Mouse (Mus musculus): Measurements from ENCODE around the gene Pola2. TPM values are rescaled to one million over a fixed set of nuclear protein-coding genes. Genes with fewer than 3 reads are reported as not detected.

The Pola2 gene
- polyA plus RNA-seq, 1 experiment from 2014 or later, result 49.3 TPM

GRCm38 (mm10) chr19:5952071-5952691 lies 11.8 kb downstream of the Pola2 start:
- H3K4me1 ChIP-seq (replicated peaks), result peaks cover 59% of the 10 kb centered on the region
- peak overlapping the region; percentile 38 for H3K4me2 ChIP-seq
- H3K27ac ChIP-seq (ENCODE audit: poor library complexity, severe bottlenecking), result peak overlapping the region; percentile 93
- 0 out of 2 replicates have a peak overlapping the region, but pooled peaks have one; percentile 2 for H3K4me3 ChIP-seq
- ATAC-seq (ENCODE audit: insufficient number of reproducible peaks, low FRiP score), result peak; percentile 64; the same call in 1 of the 2 replicates
- WGBS, result 44% methylated on average over 13 of the region's 13 CpGs
- no peaks in the 10 kb centered on the region for H3K9me3 ChIP-seq (replicated peaks)
- H3K36me3 ChIP-seq, result peaks cover 43% of the 10 kb centered on the region
- H3K27me3 ChIP-seq (replicated peaks), result no peaks in the 10 kb centered on the region
- 0 out of 2 replicates have a peak overlapping the region, but pooled peaks have one; percentile 11 for H3K9ac ChIP-seq

- H3K36me3 ChIP-seq, result peaks cover 48% of the 10 kb centered on the region
- no peak overlapping the region for H3K9ac ChIP-seq
- H3K27ac ChIP-seq (ENCODE audit: poor library complexity, severe bottlenecking), result peak overlapping the region; percentile 93
Measured at GRCm38 (mm10) chr19:5951631-5952030, 12.4 kb downstream of the Pola2 start.

GRCm38 (mm10) chr19:5950218-5950617 lies 13.8 kb downstream of the Pola2 start:
- Histone ChIP-seq H3K27me3 (replicated peaks) (no peaks in the 10 kb centered on the region), H3K27ac (ENCODE audit: poor library complexity, severe bottlenecking) (no peak overlapping the region), H3K4me3 (no peak overlapping the region), H3K9ac (no peak overlapping the region), H3K9me3 (replicated peaks) (no peaks in the 10 kb centered on the region), H3K4me1 (replicated peaks) (peaks cover 65% of the 10 kb centered on the region), H3K36me3 (peaks cover 45% of the 10 kb centered on the region), H3K4me2 (no peak overlapping the region)
- no peak for ATAC-seq (ENCODE audit: insufficient number of reproducible peaks, low FRiP score)
- WGBS, result 91% methylated on average over 11 of the region's 11 CpGs

More at GRCm38 (mm10) chr19:5951631-5952030, 12.4 kb downstream of the Pola2 start:
- H3K4me1 ChIP-seq (replicated peaks), result peaks cover 62% of the 10 kb centered on the region
- peak overlapping the region; percentile 38 for H3K4me2 ChIP-seq
- no peak overlapping the region for H3K4me3 ChIP-seq
- H3K27me3 ChIP-seq (replicated peaks), result no peaks in the 10 kb centered on the region
- WGBS, result 71% methylated on average over 16 of the region's 16 CpGs
- no peaks in the 10 kb centered on the region for H3K9me3 ChIP-seq (replicated peaks)
- ATAC-seq (ENCODE audit: insufficient number of reproducible peaks, low FRiP score), result no peak

GRCm38 (mm10) chr19:5945891-5946290 lies 18.1 kb downstream of the Pola2 start:
- WGBS, result 54% methylated on average over 8 of the region's 8 CpGs
- no peak for ATAC-seq (ENCODE audit: insufficient number of reproducible peaks, low FRiP score)
- Histone ChIP-seq H3K27me3 (replicated peaks) (no peaks in the 10 kb centered on the region), H3K4me1 (replicated peaks) (peaks cover 50% of the 10 kb centered on the region), H3K9ac (0 out of 2 replicates have a peak overlapping the region, but pooled peaks have one; percentile 32), H3K4me2 (peak overlapping the region; percentile 24; the same call in 1 of the 2 replicates), H3K27ac (ENCODE audit: poor library complexity, severe bottlenecking) (peak overlapping the region; percentile 83), H3K4me3 (no peak overlapping the region), H3K9me3 (replicated peaks) (no peaks in the 10 kb centered on the region), H3K36me3 (peaks cover 53% of the 10 kb centered on the region)

- H3K4me2 ChIP-seq, result peak overlapping the region; percentile 24
- peak; percentile 76 for ATAC-seq (ENCODE audit: insufficient number of reproducible peaks, low FRiP score)
- no peaks in the 10 kb centered on the region for H3K9me3 ChIP-seq (replicated peaks)
- no peak overlapping the region for H3K9ac ChIP-seq
- 30% methylated on average over 7 of the region's 7 CpGs for WGBS
- peaks cover 51% of the 10 kb centered on the region for H3K36me3 ChIP-seq
- H3K4me1 ChIP-seq (replicated peaks), result peaks cover 49% of the 10 kb centered on the region
- H3K27ac ChIP-seq (ENCODE audit: poor library complexity, severe bottlenecking), result peak overlapping the region; percentile 83
- H3K4me3 ChIP-seq, result no peak overlapping the region
- H3K27me3 ChIP-seq (replicated peaks), result no peaks in the 10 kb centered on the region
Measured at GRCm38 (mm10) chr19:5945027-5945426, 19.0 kb downstream of the Pola2 start.

GRCm38 (mm10) chr19:5944145-5944544 lies 19.9 kb downstream of the Pola2 start:
- peaks cover 54% of the 10 kb centered on the region for H3K4me1 ChIP-seq (replicated peaks)
- peaks cover 45% of the 10 kb centered on the region for H3K36me3 ChIP-seq
- H3K4me2 ChIP-seq, result no peak overlapping the region
- H3K9me3 ChIP-seq (replicated peaks), result no peaks in the 10 kb centered on the region
- no peak for ATAC-seq (ENCODE audit: insufficient number of reproducible peaks, low FRiP score)
- H3K4me3 ChIP-seq, result no peak overlapping the region
- no peaks in the 10 kb centered on the region for H3K27me3 ChIP-seq (replicated peaks)
- 48% methylated on average over 8 of the region's 8 CpGs for WGBS
- 0 out of 2 replicates have a peak overlapping the region, but pooled peaks have one; percentile 23 for H3K9ac ChIP-seq
- peak overlapping the region; percentile 19 for H3K27ac ChIP-seq (ENCODE audit: poor library complexity, severe bottlenecking)

- WGBS, result 85% methylated on average over 15 of the region's 15 CpGs
- Histone ChIP-seq H3K4me2 (no peak overlapping the region), H3K4me1 (replicated peaks) (peaks cover 57% of the 10 kb centered on the region), H3K27me3 (replicated peaks) (no peaks in the 10 kb centered on the region), H3K9ac (peak overlapping the region; percentile 57), H3K9me3 (replicated peaks) (no peaks in the 10 kb centered on the region), H3K4me3 (no peak overlapping the region), H3K36me3 (peaks cover 43% of the 10 kb centered on the region), H3K27ac (ENCODE audit: poor library complexity, severe bottlenecking) (0 out of 2 replicates have a peak overlapping the region, but pooled peaks have one; percentile 5)
- no peak for ATAC-seq (ENCODE audit: insufficient number of reproducible peaks, low FRiP score)
Measured at GRCm38 (mm10) chr19:5943404-5943803, 20.6 kb downstream of the Pola2 start.

- H3K27ac ChIP-seq (ENCODE audit: poor library complexity, severe bottlenecking), result no peak overlapping the region
- no peak overlapping the region for H3K9ac ChIP-seq
- no peaks in the 10 kb centered on the region for H3K27me3 ChIP-seq (replicated peaks)
- H3K36me3 ChIP-seq, result peaks cover 36% of the 10 kb centered on the region
- H3K4me1 ChIP-seq (replicated peaks), result peaks cover 66% of the 10 kb centered on the region
- no peak overlapping the region for H3K4me2 ChIP-seq
- 74% methylated on average over 7 of the region's 7 CpGs for WGBS
- H3K9me3 ChIP-seq (replicated peaks), result no peaks in the 10 kb centered on the region
- H3K4me3 ChIP-seq, result no peak overlapping the region
- no peak for ATAC-seq (ENCODE audit: insufficient number of reproducible peaks, low FRiP score)
Measured at GRCm38 (mm10) chr19:5942581-5942980, 21.4 kb downstream of the Pola2 start.

- Histone ChIP-seq H3K36me3 (peaks cover 27% of the 10 kb centered on the region), H3K27ac (ENCODE audit: poor library complexity, severe bottlenecking) (peak overlapping the region; percentile 48), H3K4me3 (no peak overlapping the region), H3K9me3 (replicated peaks) (no peaks in the 10 kb centered on the region), H3K4me1 (replicated peaks) (peaks cover 65% of the 10 kb centered on the region), H3K9ac (no peak overlapping the region), H3K27me3 (replicated peaks) (no peaks in the 10 kb centered on the region), H3K4me2 (no peak overlapping the region)
- 94% methylated on average over 10 of the region's 10 CpGs for WGBS
- ATAC-seq (ENCODE audit: insufficient number of reproducible peaks, low FRiP score), result no peak
Measured at GRCm38 (mm10) chr19:5940656-5941055, 23.3 kb downstream of the Pola2 start.

- 46% methylated on average over 4 of the region's 4 CpGs for WGBS
- Histone ChIP-seq H3K27ac (ENCODE audit: poor library complexity, severe bottlenecking) (peak overlapping the region; percentile 37), H3K9me3 (replicated peaks) (no peaks in the 10 kb centered on the region), H3K36me3 (peaks cover 27% of the 10 kb centered on the region), H3K9ac (no peak overlapping the region), H3K27me3 (replicated peaks) (no peaks in the 10 kb centered on the region), H3K4me3 (no peak overlapping the region), H3K4me1 (replicated peaks) (peaks cover 65% of the 10 kb centered on the region), H3K4me2 (0 out of 2 replicates have a peak overlapping the region, but pooled peaks have one; percentile 2)
- 0 out of 2 replicates have a peak, but pooled peaks have one; percentile 37 for ATAC-seq (ENCODE audit: insufficient number of reproducible peaks, low FRiP score)
Measured at GRCm38 (mm10) chr19:5940173-5940572, 23.8 kb downstream of the Pola2 start.

GRCm38 (mm10) chr19:5939715-5940114 lies 24.3 kb downstream of the Pola2 start:
- Histone ChIP-seq H3K9ac (no peak overlapping the region), H3K4me2 (no peak overlapping the region), H3K27ac (ENCODE audit: poor library complexity, severe bottlenecking) (peak overlapping the region; percentile 37), H3K4me3 (no peak overlapping the region), H3K27me3 (replicated peaks) (no peaks in the 10 kb centered on the region), H3K36me3 (peaks cover 27% of the 10 kb centered on the region), H3K9me3 (replicated peaks) (no peaks in the 10 kb centered on the region), H3K4me1 (replicated peaks) (peaks cover 65% of the 10 kb centered on the region)
- 85% methylated on average over 5 of the region's 5 CpGs for WGBS
- ATAC-seq (ENCODE audit: insufficient number of reproducible peaks, low FRiP score), result no peak
